Mouse (Mus musculus) hindbrain, embryonic 12.5 days (tissue): ENCODE measurements at regions not wholly inside any gene's neighbourhood (a gene's known extent, or its start where the extent isn't known, plus 50 kb on each side); places are given as distances from the start of the nearest gene placed in this dataset.

ENCODE experiments used
- ATAC-seq: fragments of 200-750 bp; cut with Nextera tagmentation; 2 replicates; pipeline ENCODE4 v1.8.0; 2017; ENCODE audit warnings: moderate TSS enrichment; ENCODE audit not compliant: low FRiP score
- H3K27ac ChIP-seq: fragments of 300-500 bp; sonication (generic); 2 replicates; pipeline ENCODE4 v1.5.1; 2016; ENCODE audit warnings: mild to moderate bottlenecking
- H3K27me3 ChIP-seq: fragments of 300-500 bp; sonication (generic); 2 replicates; pipeline ENCODE4 v1.6.1; 2016; ENCODE audit warnings: mild to moderate bottlenecking
- H3K36me3 ChIP-seq: fragments of 300-500 bp; sonication (generic); 2 replicates; pipeline ENCODE4 v1.6.1; 2016; ENCODE audit warnings: mild to moderate bottlenecking
- H3K4me1 ChIP-seq: fragments of 300-500 bp; sonication (generic); 2 replicates; pipeline ENCODE4 v1.6.1; 2016
- H3K4me2 ChIP-seq: fragments of 300-500 bp; sonication (generic); replicated peaks from 2 replicates; pipeline ENCODE4 v1.6.1; 2016; ENCODE audit warnings: mild to moderate bottlenecking
- H3K4me3 ChIP-seq: fragments of 300-500 bp; sonication (generic); 2 replicates; pipeline ENCODE4 v1.5.1; 2016; ENCODE audit warnings: mild to moderate bottlenecking
- H3K9ac ChIP-seq: fragments of 300-500 bp; sonication (generic); 2 replicates; pipeline ENCODE4 v1.6.1; 2016; ENCODE audit warnings: mild to moderate bottlenecking, moderate library complexity
- H3K9me3 ChIP-seq: fragments of 300-500 bp; sonication (generic); replicated peaks from 2 replicates; pipeline ENCODE4 v1.6.1; 2016; ENCODE audit warnings: mild to moderate bottlenecking
- WGBS: fragments of 180-500 bp; shearing (Covaris S2); methylation state at CpG from one replicate; pipeline ENCODE4 v1.1.7; 2016; 5-methylcytosine and 5-hydroxymethylcytosine counted together

GRCm38 (mm10) chr9:115733104-115733503 lies 176.2 kb upstream of the Gadl1 start:
- H3K27me3 ChIP-seq = no peaks in the 10 kb centered on the region
- no peak overlapping the region for H3K9ac ChIP-seq
- no peaks in the 10 kb centered on the region for H3K36me3 ChIP-seq
- no peak for ATAC-seq
- no peak overlapping the region for H3K4me2 ChIP-seq
- no peaks in the 10 kb centered on the region for H3K9me3 ChIP-seq
- H3K27ac ChIP-seq = no peak overlapping the region
- WGBS = 94% methylated on average over 4 of the region's 4 CpGs
- H3K4me3 ChIP-seq = no peak overlapping the region
- no peaks in the 10 kb centered on the region for H3K4me1 ChIP-seq

GRCm38 (mm10) chr9:115739984-115740383 lies 169.3 kb upstream of the Gadl1 start:
- Histone ChIP-seq H3K4me2 (no peak overlapping the region), H3K9me3 (no peaks in the 10 kb centered on the region), H3K36me3 (no peaks in the 10 kb centered on the region), H3K4me1 (no peaks in the 10 kb centered on the region), H3K27ac (no peak overlapping the region), H3K9ac (no peak overlapping the region), H3K27me3 (no peaks in the 10 kb centered on the region), H3K4me3 (no peak overlapping the region)
- no peak for ATAC-seq
- WGBS = 89% methylated on average over 5 of the region's 5 CpGs

GRCm38 (mm10) chr9:115746436-115746835 lies 162.8 kb upstream of the Gadl1 start:
- 79% methylated on average over 9 of the region's 9 CpGs for WGBS
- no peak for ATAC-seq
- Histone ChIP-seq H3K4me3 (no peak overlapping the region), H3K9me3 (no peaks in the 10 kb centered on the region), H3K27ac (no peak overlapping the region), H3K36me3 (no peaks in the 10 kb centered on the region), H3K9ac (no peak overlapping the region), H3K27me3 (no peaks in the 10 kb centered on the region), H3K4me1 (no peaks in the 10 kb centered on the region), H3K4me2 (no peak overlapping the region)

DNA sequence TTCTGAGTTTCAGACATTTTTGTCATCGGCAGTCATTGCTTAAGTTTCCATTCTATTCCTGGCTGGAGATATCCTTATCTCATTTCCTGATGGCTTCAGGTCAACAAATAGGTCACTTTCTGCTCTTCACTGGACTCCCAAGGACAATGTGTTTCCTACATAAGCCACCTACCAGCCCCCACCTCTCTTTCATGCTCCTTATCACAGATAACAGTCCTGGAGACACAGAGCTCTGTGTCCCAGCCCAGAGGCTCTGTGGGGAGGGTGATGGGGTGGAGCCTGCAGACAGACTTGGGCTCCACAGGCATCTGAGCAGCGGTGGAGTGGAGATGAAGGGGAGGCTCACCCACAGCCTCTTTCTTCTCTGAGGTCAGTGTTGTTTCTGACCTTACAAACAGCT lies 148.8 kb upstream of the Gadl1 start:
- Histone ChIP-seq H3K4me1 (peaks cover 5% of the 10 kb centered on the region), H3K4me2 (no peak overlapping the region), H3K9me3 (peaks cover 5% of the 10 kb centered on the region; the same call in 1 of the 2 replicates), H3K4me3 (no peak overlapping the region), H3K27ac (no peak overlapping the region), H3K9ac (no peak overlapping the region), H3K36me3 (no peaks in the 10 kb centered on the region), H3K27me3 (no peaks in the 10 kb centered on the region; the same call in 1 of the 2 replicates)
- WGBS = 37% methylated on average over 2 of the region's 2 CpGs
- no peak for ATAC-seq

GRCm38 (mm10) chr9:115764136-115764535 lies 145.1 kb upstream of the Gadl1 start:
- Histone ChIP-seq H3K9me3 (peaks cover 5% of the 10 kb centered on the region; the same call in 1 of the 2 replicates), H3K27me3 (no peaks in the 10 kb centered on the region), H3K27ac (no peak overlapping the region), H3K36me3 (no peaks in the 10 kb centered on the region), H3K9ac (no peak overlapping the region), H3K4me3 (no peak overlapping the region), H3K4me2 (no peak overlapping the region), H3K4me1 (peaks cover 5% of the 10 kb centered on the region)
- 87% methylated on average over 5 of the region's 5 CpGs for WGBS
- ATAC-seq = no peak

- Histone ChIP-seq H3K27ac (no peak overlapping the region), H3K9me3 (peaks cover 5% of the 10 kb centered on the region; the same call in 1 of the 2 replicates), H3K4me1 (peaks cover 3% of the 10 kb centered on the region), H3K9ac (no peak overlapping the region), H3K4me3 (no peak overlapping the region), H3K36me3 (no peaks in the 10 kb centered on the region), H3K4me2 (no peak overlapping the region), H3K27me3 (no peaks in the 10 kb centered on the region)
- ATAC-seq = no peak
- WGBS = 82% methylated on average over 6 of the region's 6 CpGs
These were observed 142.8 kb upstream of the Gadl1 start for GRCm38 (mm10) chr9:115766471-115766870.

- ATAC-seq = no peak
- no peaks in the 10 kb centered on the region for H3K36me3 ChIP-seq
- H3K4me3 ChIP-seq = no peak overlapping the region
- peak overlapping the region; percentile 53; the same call in 1 of the 2 replicates for H3K27ac ChIP-seq
- no peaks in the 10 kb centered on the region for H3K9me3 ChIP-seq
- 74% methylated on average over 8 of the region's 8 CpGs for WGBS
- no peak overlapping the region for H3K4me2 ChIP-seq
- peaks cover 9% of the 10 kb centered on the region; the same call in 1 of the 2 replicates for H3K4me1 ChIP-seq
- no peaks in the 10 kb centered on the region for H3K27me3 ChIP-seq
- H3K9ac ChIP-seq = no peak overlapping the region
These were observed 134.1 kb upstream of the Gadl1 start for GRCm38 (mm10) chr9:115775112-115775511.

DNA sequence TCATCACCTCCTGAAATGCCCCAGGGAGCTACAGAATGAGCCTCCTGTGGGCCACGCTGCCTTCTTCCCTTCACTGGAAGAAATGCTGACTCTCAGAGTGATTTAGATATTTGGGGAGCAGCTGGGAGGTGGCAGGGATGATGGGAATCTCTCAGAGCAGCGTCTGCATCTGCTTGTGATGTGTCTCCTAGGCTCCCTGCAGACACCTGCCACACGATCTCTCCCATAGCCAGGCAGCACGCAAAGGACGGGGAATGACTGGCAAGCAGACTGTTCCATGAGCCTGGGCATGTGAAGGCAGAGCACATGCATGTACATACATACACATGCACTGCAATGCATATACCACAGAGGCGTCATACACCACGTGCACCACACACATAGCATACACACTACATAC lies 133.4 kb upstream of the Gadl1 start:
- WGBS = 63% methylated on average over 7 of the region's 7 CpGs
- no peak overlapping the region for H3K27ac ChIP-seq

DNA sequence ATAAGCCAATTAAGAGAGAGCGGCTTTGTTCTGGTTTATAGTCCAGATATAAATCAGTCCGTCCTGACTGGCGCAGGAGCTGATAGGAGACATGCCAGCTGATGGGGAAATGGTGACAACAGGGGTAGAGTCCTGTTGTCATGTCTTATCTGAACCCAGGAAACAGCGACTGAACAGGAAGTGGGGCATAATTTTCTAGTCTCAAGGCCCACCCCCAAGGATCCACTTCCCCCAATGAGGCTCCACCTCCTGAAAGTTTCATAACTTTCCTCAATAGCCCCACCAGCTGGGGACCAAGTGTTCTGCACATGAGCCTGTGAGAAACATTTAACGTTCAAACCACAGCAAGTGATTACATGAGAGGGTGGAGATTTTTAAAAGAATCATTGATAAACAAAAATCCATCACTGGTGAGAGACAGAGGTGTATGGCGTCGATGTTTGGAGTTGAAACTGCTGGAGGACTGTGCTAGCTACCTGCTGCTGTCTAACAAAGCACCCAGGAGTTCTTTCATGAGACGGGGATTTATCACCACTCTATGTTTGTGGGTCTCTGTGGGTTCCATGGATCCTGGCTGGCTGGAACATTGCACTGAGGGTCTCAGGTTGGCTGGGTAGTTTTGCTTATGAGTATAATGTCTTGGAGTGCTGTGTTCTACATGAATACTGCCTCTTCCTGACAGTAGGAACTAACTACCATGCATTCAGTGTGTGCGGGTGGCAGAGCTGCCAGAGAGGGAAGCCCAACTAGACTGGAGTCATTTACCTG lies 132.0 kb upstream of the Gadl1 start:
- H3K4me2 ChIP-seq = no peak overlapping the region
- no peak overlapping the region for H3K27ac ChIP-seq
- no peaks in the 10 kb centered on the region for H3K36me3 ChIP-seq
- H3K4me1 ChIP-seq = peaks cover 9% of the 10 kb centered on the region; the same call in 1 of the 2 replicates
- H3K9ac ChIP-seq = no peak overlapping the region
- no peak for ATAC-seq
- no peaks in the 10 kb centered on the region; the same call in 1 of the 2 replicates for H3K9me3 ChIP-seq
- no peaks in the 10 kb centered on the region for H3K27me3 ChIP-seq
- WGBS = 89% methylated on average over 9 of the region's 9 CpGs
- H3K4me3 ChIP-seq = no peak overlapping the region

More for the DNA sequence above, 133.4 kb upstream of the Gadl1 start:
- H3K27me3 ChIP-seq = no peaks in the 10 kb centered on the region
- H3K9me3 ChIP-seq = no peaks in the 10 kb centered on the region
- no peak overlapping the region for H3K9ac ChIP-seq
- peaks cover 9% of the 10 kb centered on the region; the same call in 1 of the 2 replicates for H3K4me1 ChIP-seq
- no peaks in the 10 kb centered on the region for H3K36me3 ChIP-seq
- ATAC-seq = no peak
- H3K4me2 ChIP-seq = no peak overlapping the region
- no peak overlapping the region for H3K4me3 ChIP-seq

GRCm38 (mm10) chr9:115778862-115779261 lies 130.4 kb upstream of the Gadl1 start:
- no peak overlapping the region for H3K4me3 ChIP-seq
- H3K4me2 ChIP-seq = no peak overlapping the region
- H3K27ac ChIP-seq = no peak overlapping the region
- no peak for ATAC-seq
- H3K9me3 ChIP-seq = no peaks in the 10 kb centered on the region; the same call in none of the 2 replicates
- WGBS = 76% methylated on average over 5 of the region's 5 CpGs
- no peaks in the 10 kb centered on the region for H3K27me3 ChIP-seq
- H3K4me1 ChIP-seq = peaks cover 9% of the 10 kb centered on the region; the same call in 1 of the 2 replicates
- H3K9ac ChIP-seq = no peak overlapping the region
- H3K36me3 ChIP-seq = no peaks in the 10 kb centered on the region

DNA sequence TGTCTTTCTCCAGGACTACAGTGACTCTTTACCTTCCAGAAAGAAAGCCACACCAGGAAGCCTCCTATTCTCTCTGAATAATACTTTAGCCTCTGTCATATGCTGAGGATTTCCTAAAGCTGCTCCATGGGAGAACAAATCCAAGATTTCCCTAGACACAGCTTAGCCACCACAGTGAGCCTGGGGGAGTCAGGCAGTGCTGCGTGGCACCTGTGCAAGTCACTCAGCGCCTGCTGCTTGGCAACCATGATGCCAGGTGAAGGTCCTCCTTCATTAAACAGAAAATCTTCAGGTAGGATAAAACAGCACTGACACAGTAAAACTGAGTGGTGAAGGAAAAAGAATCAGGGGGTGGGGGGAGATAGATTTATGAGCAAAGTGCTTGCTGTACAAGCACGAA lies 109.9 kb upstream of the Gadl1 start:
- no peak overlapping the region for H3K27ac ChIP-seq
- WGBS = 86% methylated on average over 3 of the region's 3 CpGs
- no peak overlapping the region for H3K4me2 ChIP-seq
- no peak overlapping the region for H3K4me3 ChIP-seq
- no peak overlapping the region for H3K9ac ChIP-seq
- H3K4me1 ChIP-seq = peaks cover 4% of the 10 kb centered on the region
- H3K27me3 ChIP-seq = no peaks in the 10 kb centered on the region
- no peak for ATAC-seq
- H3K36me3 ChIP-seq = no peaks in the 10 kb centered on the region
- H3K9me3 ChIP-seq = no peaks in the 10 kb centered on the region

GRCm38 (mm10) chr9:115800624-115801023 lies 108.6 kb upstream of the Gadl1 start:
- no peak overlapping the region for H3K9ac ChIP-seq
- 0 out of 2 replicates have a peak, but pooled peaks have one; percentile 38 for ATAC-seq
- no peaks in the 10 kb centered on the region for H3K9me3 ChIP-seq
- H3K4me1 ChIP-seq = peaks cover 7% of the 10 kb centered on the region
- WGBS = 36% methylated on average over 6 of the region's 6 CpGs
- H3K4me3 ChIP-seq = no peak overlapping the region
- H3K36me3 ChIP-seq = no peaks in the 10 kb centered on the region
- H3K27me3 ChIP-seq = no peaks in the 10 kb centered on the region
- no peak overlapping the region for H3K4me2 ChIP-seq
- no peak overlapping the region for H3K27ac ChIP-seq

DNA sequence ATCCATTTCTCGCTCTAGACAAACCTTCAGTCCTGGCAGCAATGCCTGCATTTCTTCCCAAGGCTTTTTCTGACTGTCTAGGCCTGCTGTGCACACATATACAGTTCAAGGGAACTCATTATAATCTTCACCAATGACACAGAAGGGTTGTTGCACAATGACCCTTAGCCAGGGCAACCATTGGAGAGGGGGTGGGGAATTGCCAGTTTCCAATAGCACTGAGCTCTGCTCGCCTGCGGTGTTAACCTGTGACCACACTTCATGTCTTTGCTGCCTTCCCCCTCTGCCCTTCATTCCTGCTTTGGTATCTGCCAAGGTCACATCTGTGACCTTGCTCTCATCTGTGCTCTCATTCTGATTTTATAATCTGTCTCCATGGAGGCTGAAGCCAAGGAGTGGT lies 106.2 kb upstream of the Gadl1 start:
- H3K4me2 ChIP-seq = no peak overlapping the region
- H3K9ac ChIP-seq = no peak overlapping the region
- H3K27me3 ChIP-seq = no peaks in the 10 kb centered on the region
- H3K9me3 ChIP-seq = no peaks in the 10 kb centered on the region
- peaks cover 7% of the 10 kb centered on the region for H3K4me1 ChIP-seq
- no peak overlapping the region for H3K4me3 ChIP-seq
- 74% methylated on average over 3 of the region's 3 CpGs for WGBS
- H3K27ac ChIP-seq = no peak overlapping the region
- ATAC-seq = no peak
- H3K36me3 ChIP-seq = no peaks in the 10 kb centered on the region
